Mouse (Mus musculus): Measurements from ENCODE around the gene Fam160b1. TPM values are rescaled to one million over a fixed set of nuclear protein-coding genes. Genes with fewer than 3 reads are reported as not detected.

Gene Fam160b1
- polyA plus RNA-seq, 1 experiment from 2014 or later, result 12.9 TPM

GRCm38 (mm10) chr19:57349096-57349495 is 11.4 kb upstream of the Fam160b1 start:
- Histone ChIP-seq H3K27me3 (replicated peaks) (no peaks in the 10 kb centered on the region), H3K27ac (replicated peaks) (no peak overlapping the region), H3K4me2 (no peak overlapping the region), H3K4me3 (replicated peaks) (no peak overlapping the region), H3K36me3 (no peaks in the 10 kb centered on the region), H3K4me1 (no peaks in the 10 kb centered on the region), H3K9me3 (replicated peaks) (no peaks in the 10 kb centered on the region), H3K9ac (replicated peaks) (no peak overlapping the region)
- no peak for ATAC-seq (ENCODE audit: low FRiP score)

DNA sequence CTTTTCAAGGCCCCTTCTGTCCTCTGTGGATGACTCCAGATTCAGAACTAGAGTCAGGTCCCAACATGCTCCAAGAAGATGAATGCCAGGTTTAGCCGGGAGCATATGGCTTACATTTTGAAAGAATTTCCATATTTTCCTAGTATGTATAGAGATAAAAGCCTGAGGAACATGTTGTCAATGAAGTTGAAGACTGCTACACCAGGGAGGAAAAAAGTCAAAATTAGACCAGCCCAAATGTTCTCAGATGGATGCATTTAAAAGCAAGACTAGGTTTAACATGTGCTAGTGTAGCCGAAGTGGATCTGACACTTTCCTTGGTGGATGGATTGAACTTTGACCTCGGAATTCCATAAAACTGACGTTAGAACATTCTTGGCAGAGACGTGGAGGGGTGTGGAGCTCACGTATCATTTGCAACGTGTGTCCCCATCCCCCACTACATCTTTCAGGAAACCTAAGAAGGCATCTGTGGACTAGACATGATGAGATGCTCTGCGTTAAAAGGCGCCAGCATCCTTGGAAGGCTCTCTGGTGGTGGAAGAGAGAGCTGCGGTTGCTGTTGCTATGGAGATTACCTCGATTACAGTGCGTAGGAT is 8.0 kb upstream of the Fam160b1 start:
- H3K4me2 ChIP-seq, result no peak overlapping the region
- peaks cover 5% of the 10 kb centered on the region; the same call in 1 of the 2 replicates for H3K4me1 ChIP-seq
- H3K9ac ChIP-seq (replicated peaks), result no peak overlapping the region
- no peaks in the 10 kb centered on the region for H3K27me3 ChIP-seq (replicated peaks)
- H3K4me3 ChIP-seq (replicated peaks), result no peak overlapping the region
- WGBS, result 84% methylated on average over 12 of the region's 12 CpGs
- no peak for ATAC-seq (ENCODE audit: low FRiP score)
- H3K9me3 ChIP-seq (replicated peaks), result no peaks in the 10 kb centered on the region
- H3K36me3 ChIP-seq, result no peaks in the 10 kb centered on the region
- no peak overlapping the region for H3K27ac ChIP-seq (replicated peaks)

DNA sequence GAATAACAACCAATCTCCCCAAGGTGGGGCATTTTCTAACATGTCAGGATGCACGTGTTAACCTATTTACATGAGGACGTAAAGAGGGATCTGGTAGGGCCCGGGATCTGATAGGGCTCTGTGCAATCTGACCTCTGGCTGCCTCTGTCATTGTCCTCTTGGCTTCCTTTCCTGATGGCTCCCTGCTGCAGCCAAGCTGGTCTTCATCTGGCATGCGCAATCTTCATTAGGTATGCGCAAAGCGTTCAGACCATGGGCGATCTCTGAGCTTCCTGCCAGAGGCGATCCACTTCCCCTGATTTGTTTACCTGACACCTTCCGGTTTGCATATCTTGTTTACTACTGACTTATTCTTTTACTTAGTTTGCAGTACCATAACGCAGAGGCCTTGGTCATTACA is 7.3 kb upstream of the Fam160b1 start:
- Histone ChIP-seq H3K4me2 (no peak overlapping the region), H3K9me3 (replicated peaks) (no peaks in the 10 kb centered on the region), H3K4me3 (replicated peaks) (no peak overlapping the region), H3K4me1 (peaks cover 5% of the 10 kb centered on the region; the same call in 1 of the 2 replicates), H3K27me3 (replicated peaks) (no peaks in the 10 kb centered on the region), H3K9ac (replicated peaks) (no peak overlapping the region), H3K36me3 (no peaks in the 10 kb centered on the region), H3K27ac (replicated peaks) (no peak overlapping the region)
- no peak for ATAC-seq (ENCODE audit: low FRiP score)
- 77% methylated on average over 10 of the region's 10 CpGs for WGBS

GRCm38 (mm10) chr19:57354050-57354449 is 6.4 kb upstream of the Fam160b1 start:
- no peaks in the 10 kb centered on the region for H3K27me3 ChIP-seq (replicated peaks)
- H3K36me3 ChIP-seq, result no peaks in the 10 kb centered on the region
- no peak overlapping the region for H3K27ac ChIP-seq (replicated peaks)
- H3K4me3 ChIP-seq (replicated peaks), result no peak overlapping the region
- no peak for ATAC-seq (ENCODE audit: low FRiP score)
- no peak overlapping the region for H3K4me2 ChIP-seq
- H3K9ac ChIP-seq (replicated peaks), result no peak overlapping the region
- H3K4me1 ChIP-seq, result peaks cover 11% of the 10 kb centered on the region
- WGBS, result 84% methylated on average over 11 of the region's 11 CpGs
- H3K9me3 ChIP-seq (replicated peaks), result no peaks in the 10 kb centered on the region

GRCm38 (mm10) chr19:57354715-57355114 is 5.8 kb upstream of the Fam160b1 start:
- Histone ChIP-seq H3K27ac (replicated peaks) (no peak overlapping the region), H3K4me1 (peaks cover 17% of the 10 kb centered on the region), H3K27me3 (replicated peaks) (no peaks in the 10 kb centered on the region), H3K4me2 (no peak overlapping the region), H3K9me3 (replicated peaks) (no peaks in the 10 kb centered on the region), H3K9ac (replicated peaks) (no peak overlapping the region), H3K36me3 (no peaks in the 10 kb centered on the region), H3K4me3 (replicated peaks) (no peak overlapping the region)
- no peak for ATAC-seq (ENCODE audit: low FRiP score)
- 85% methylated on average over 6 of the region's 6 CpGs for WGBS

DNA sequence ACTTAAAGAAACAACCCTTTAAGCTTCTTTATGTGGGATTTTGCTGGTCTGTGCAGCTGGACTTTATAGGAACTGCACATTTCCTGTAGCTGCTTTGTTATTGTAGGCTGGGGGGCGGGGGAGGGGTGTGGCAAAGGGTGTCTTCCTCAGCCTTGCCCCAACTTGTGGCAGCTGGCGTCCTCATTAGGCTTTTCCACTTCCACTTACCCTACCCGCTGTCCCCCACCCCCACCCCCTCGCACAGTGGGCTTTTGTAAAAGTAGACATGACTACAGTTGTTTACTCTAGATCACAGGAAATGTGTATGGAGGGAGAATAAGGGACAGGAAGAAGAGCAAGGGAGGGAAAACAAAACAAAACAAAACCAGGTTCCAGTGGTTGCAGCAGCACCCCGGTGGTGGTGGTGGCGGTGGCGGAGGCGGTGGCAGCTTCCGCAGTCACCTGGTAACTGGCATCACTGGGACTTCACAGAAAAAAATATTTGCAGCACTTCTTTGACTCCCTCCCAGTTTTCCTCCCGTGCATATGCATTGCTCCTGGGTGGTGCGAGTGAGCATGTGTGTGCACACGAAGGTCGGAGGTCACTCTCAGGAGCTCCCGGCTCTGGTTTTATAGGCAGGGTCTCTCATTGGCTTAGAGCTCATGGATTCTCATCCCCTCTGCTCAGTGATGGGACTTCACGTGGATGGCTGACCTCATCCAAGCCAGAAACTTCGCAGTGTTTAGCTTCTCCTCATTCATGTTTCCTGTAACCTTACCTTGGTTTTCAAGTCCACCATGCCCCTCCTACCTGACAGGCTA is 4.8 kb upstream of the Fam160b1 start:
- Histone ChIP-seq H3K27ac (replicated peaks) (no peak overlapping the region), H3K9ac (replicated peaks) (no peak overlapping the region), H3K27me3 (replicated peaks) (no peaks in the 10 kb centered on the region), H3K4me1 (peaks cover 25% of the 10 kb centered on the region), H3K4me3 (replicated peaks) (no peak overlapping the region), H3K9me3 (replicated peaks) (no peaks in the 10 kb centered on the region), H3K36me3 (no peaks in the 10 kb centered on the region), H3K4me2 (no peak overlapping the region)
- no peak for ATAC-seq (ENCODE audit: low FRiP score)
- 83% methylated on average over 16 of the region's 16 CpGs for WGBS

- Histone ChIP-seq H3K9me3 (replicated peaks) (no peaks in the 10 kb centered on the region), H3K4me2 (no peak overlapping the region), H3K27ac (replicated peaks) (no peak overlapping the region), H3K4me3 (replicated peaks) (no peak overlapping the region), H3K9ac (replicated peaks) (no peak overlapping the region), H3K4me1 (peaks cover 25% of the 10 kb centered on the region), H3K36me3 (no peaks in the 10 kb centered on the region), H3K27me3 (replicated peaks) (no peaks in the 10 kb centered on the region)
- WGBS, result 84% methylated on average over 7 of the region's 7 CpGs
- ATAC-seq (ENCODE audit: low FRiP score), result no peak
Observed at GRCm38 (mm10) chr19:57356273-57356672, 4.2 kb upstream of the Fam160b1 start.

GRCm38 (mm10) chr19:57357244-57357643 is 3.2 kb upstream of the Fam160b1 start:
- H3K9ac ChIP-seq (replicated peaks), result no peak overlapping the region
- peaks cover 27% of the 10 kb centered on the region for H3K4me1 ChIP-seq
- no peak for ATAC-seq (ENCODE audit: low FRiP score)
- no peak overlapping the region for H3K4me2 ChIP-seq
- H3K27me3 ChIP-seq (replicated peaks), result no peaks in the 10 kb centered on the region
- no peak overlapping the region for H3K4me3 ChIP-seq (replicated peaks)
- no peak overlapping the region for H3K27ac ChIP-seq (replicated peaks)
- no peaks in the 10 kb centered on the region for H3K36me3 ChIP-seq
- 89% methylated on average over 6 of the region's 6 CpGs for WGBS
- no peaks in the 10 kb centered on the region for H3K9me3 ChIP-seq (replicated peaks)

DNA sequence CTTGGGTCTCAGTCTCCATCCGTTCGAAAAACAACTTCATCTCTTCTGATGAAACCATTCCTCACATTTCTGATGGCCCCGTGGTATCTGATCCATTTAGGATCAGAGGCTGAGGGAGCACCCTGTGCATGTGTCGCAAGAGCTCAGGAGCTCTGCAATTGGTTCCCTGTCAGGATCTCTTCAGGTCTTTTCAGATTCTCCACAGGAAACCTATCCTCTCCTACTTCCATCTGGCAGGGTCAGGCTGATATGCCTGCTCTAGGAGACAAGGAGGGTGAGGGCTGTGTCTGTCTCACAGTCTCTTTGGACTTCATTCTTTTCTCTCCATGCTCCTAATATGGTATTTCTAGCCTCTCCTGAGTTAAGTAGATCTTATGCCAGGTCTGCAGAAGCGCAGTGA is 2.7 kb upstream of the Fam160b1 start:
- 94% methylated on average over 5 of the region's 5 CpGs for WGBS
- peaks cover 32% of the 10 kb centered on the region for H3K4me1 ChIP-seq
- H3K27ac ChIP-seq (replicated peaks), result no peak overlapping the region
- no peaks in the 10 kb centered on the region for H3K36me3 ChIP-seq
- H3K27me3 ChIP-seq (replicated peaks), result no peaks in the 10 kb centered on the region
- ATAC-seq (ENCODE audit: low FRiP score), result no peak
- no peak overlapping the region for H3K4me3 ChIP-seq (replicated peaks)
- no peak overlapping the region for H3K9ac ChIP-seq (replicated peaks)
- H3K9me3 ChIP-seq (replicated peaks), result no peaks in the 10 kb centered on the region
- H3K4me2 ChIP-seq, result no peak overlapping the region; the same call in 1 of the 2 replicates

GRCm38 (mm10) chr19:57358322-57358721 is 2.2 kb upstream of the Fam160b1 start:
- Histone ChIP-seq H3K4me2 (peak overlapping the region; percentile 66), H3K4me1 (peaks cover 37% of the 10 kb centered on the region), H3K9me3 (replicated peaks) (no peaks in the 10 kb centered on the region), H3K4me3 (replicated peaks) (no peak overlapping the region), H3K9ac (replicated peaks) (no peak overlapping the region), H3K27me3 (replicated peaks) (no peaks in the 10 kb centered on the region), H3K36me3 (no peaks in the 10 kb centered on the region), H3K27ac (replicated peaks) (no peak overlapping the region)
- 74% methylated on average over 12 of the region's 12 CpGs for WGBS
- no peak for ATAC-seq (ENCODE audit: low FRiP score)

DNA sequence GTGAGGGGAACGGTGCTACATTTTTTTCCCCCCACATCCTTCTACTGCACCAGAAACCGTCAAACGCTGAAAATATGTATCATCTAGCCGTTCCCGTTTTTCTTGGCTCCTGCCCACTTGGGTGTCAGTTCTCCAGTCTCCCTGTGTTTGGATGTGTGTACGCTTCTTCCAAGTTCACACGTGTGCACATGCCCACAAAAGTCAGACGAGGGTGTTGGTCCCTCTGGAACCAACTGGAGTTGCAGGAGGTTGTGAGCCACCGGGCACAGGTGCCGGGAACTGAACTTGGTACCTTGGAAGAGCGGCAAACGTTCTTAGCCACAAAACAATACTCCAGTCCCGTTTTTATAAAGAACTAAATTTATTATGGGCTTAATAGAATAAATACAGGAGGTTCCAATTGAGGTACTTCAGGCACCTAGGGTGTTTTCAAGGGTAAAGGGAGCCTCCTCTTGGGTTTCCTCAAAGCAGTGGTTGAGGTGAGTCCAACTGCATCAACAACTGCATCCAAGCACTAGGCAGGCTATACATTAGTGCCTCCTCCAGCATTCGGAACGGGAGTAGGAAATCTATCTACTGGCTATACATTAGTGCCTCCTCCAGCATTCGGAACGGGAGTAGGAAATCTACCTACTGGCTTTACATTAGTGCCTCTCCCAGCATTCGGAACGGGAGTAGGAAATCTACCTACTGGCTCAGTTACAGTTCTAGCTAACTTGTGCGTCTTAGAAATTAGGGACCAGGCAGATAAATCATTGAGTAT is 1.5 kb upstream of the Fam160b1 start:
- H3K4me2 ChIP-seq, result peak overlapping the region; percentile 66
- peaks cover 42% of the 10 kb centered on the region for H3K4me1 ChIP-seq
- no peak overlapping the region for H3K4me3 ChIP-seq (replicated peaks)
- H3K9ac ChIP-seq (replicated peaks), result no peak overlapping the region
- no peaks in the 10 kb centered on the region for H3K27me3 ChIP-seq (replicated peaks)
- H3K9me3 ChIP-seq (replicated peaks), result no peaks in the 10 kb centered on the region
- no peak overlapping the region for H3K27ac ChIP-seq (replicated peaks)
- H3K36me3 ChIP-seq, result no peaks in the 10 kb centered on the region
- ATAC-seq (ENCODE audit: low FRiP score), result no peak
- WGBS, result 94% methylated on average over 20 of the region's 20 CpGs
